Mouse (Mus musculus): ENCODE data around the gene Mrpl42.
A peak's percentile ranks its signal among the peaks of the same experiment; 100 is the strongest.

GRCm38 (mm10) chr10:95501463-95502081, at the start of gene Mrpl42:
- 0 out of 2 replicates have a peak, but pooled peaks have one; percentile 60 for TF ChIP-seq CTCF (IDR thresholded peaks at IDR 0.05; ENCODE audit: borderline replicate concordance, control insufficient read depth, extremely low read depth, insufficient read depth, low read length, poor library complexity)
- TF ChIP-seq POLR2A (IDR thresholded peaks at IDR 0.05; ENCODE audit: control insufficient read depth, extremely low read depth, insufficient read depth, low read length, poor library complexity) = peak; percentile 66; the same call in 1 of the 2 replicates

All from thymus, adult 2 months (tissue).